Mouse (Mus musculus) forebrain, embryonic 11.5 days (tissue): Measurements from ENCODE around the gene Mybpc3. TPM values are rescaled to one million over a fixed set of nuclear protein-coding genes. Genes with fewer than 3 reads are reported as not detected.

Experiments
- ATAC-seq: fragments of 200-750 bp; cut with Nextera tagmentation; replicated peaks from 2 replicates; pipeline ENCODE4 v1.8.0; 2017; ENCODE audit warnings: moderate TSS enrichment; ENCODE audit not compliant: low FRiP score
- DNase-seq: peaks from one replicate; pipeline ENCODE4 v3.0.0-alpha.2; 2017; ENCODE audit warnings: low spot score
- H3K27ac ChIP-seq: fragments of 300-500 bp; sonication (generic); 2 replicates; pipeline ENCODE4 v1.5.1; 2014; ENCODE audit warnings: low read depth, low read length
- H3K27me3 ChIP-seq: fragments of 300-500 bp; sonication (generic); 2 replicates; pipeline ENCODE4 v1.6.1; 2014; ENCODE audit warnings: mild to moderate bottlenecking, low read length, mixed read lengths; ENCODE audit not compliant: control insufficient read depth, insufficient read depth
- H3K36me3 ChIP-seq: fragments of 300-500 bp; sonication (generic); 2 replicates; pipeline ENCODE4 v1.6.1; 2014; ENCODE audit warnings: mild to moderate bottlenecking, low read length, moderate library complexity, mixed read lengths; ENCODE audit not compliant: control insufficient read depth, insufficient read depth
- H3K4me1 ChIP-seq: fragments of 300-500 bp; sonication (generic); replicated peaks from 2 replicates; pipeline ENCODE4 v1.6.1; 2014; ENCODE audit warnings: low read length, mixed read lengths; ENCODE audit not compliant: control insufficient read depth, insufficient read depth
- H3K4me2 ChIP-seq: fragments of 300-500 bp; sonication (generic); 2 replicates; pipeline ENCODE4 v1.6.1; 2014; ENCODE audit warnings: low read depth, mild to moderate bottlenecking, low read length, moderate library complexity, mixed read lengths; ENCODE audit not compliant: severe bottlenecking
- H3K4me3 ChIP-seq: fragments of 300-500 bp; sonication (generic); 2 replicates; pipeline ENCODE4 v1.5.1; 2014; ENCODE audit warnings: low read depth, low read length
- H3K9ac ChIP-seq: fragments of 300-500 bp; sonication (generic); 2 replicates; pipeline ENCODE4 v1.6.1; 2014; ENCODE audit warnings: low read length
- H3K9me3 ChIP-seq: fragments of 300-500 bp; sonication (generic); 2 replicates; pipeline ENCODE4 v1.6.1; 2016; ENCODE audit warnings: low read length, mixed read lengths; ENCODE audit not compliant: control insufficient read depth
- WGBS: fragments of 180-500 bp; shearing (Covaris S2); extraction: QIAGEN DNeasy Blood & Tissue Kit; methylation state at CpG from one replicate; pipeline ENCODE4 v1.1.7; 2014; 5-methylcytosine and 5-hydroxymethylcytosine counted together
- polyA plus RNA-seq: library from polyadenylated mRNA; unstranded; fragments of >200 nt; fragmentation: Nextera tagmentation; extraction: Ambion mirVana; gene quantifications from 2 replicates; pipeline ENCODE4 v1.2.1, GENCODE M21; 2014

Mybpc3 gene
- polyA plus RNA-seq, 1 experiment from 2014 or later, result not detected

DNA sequence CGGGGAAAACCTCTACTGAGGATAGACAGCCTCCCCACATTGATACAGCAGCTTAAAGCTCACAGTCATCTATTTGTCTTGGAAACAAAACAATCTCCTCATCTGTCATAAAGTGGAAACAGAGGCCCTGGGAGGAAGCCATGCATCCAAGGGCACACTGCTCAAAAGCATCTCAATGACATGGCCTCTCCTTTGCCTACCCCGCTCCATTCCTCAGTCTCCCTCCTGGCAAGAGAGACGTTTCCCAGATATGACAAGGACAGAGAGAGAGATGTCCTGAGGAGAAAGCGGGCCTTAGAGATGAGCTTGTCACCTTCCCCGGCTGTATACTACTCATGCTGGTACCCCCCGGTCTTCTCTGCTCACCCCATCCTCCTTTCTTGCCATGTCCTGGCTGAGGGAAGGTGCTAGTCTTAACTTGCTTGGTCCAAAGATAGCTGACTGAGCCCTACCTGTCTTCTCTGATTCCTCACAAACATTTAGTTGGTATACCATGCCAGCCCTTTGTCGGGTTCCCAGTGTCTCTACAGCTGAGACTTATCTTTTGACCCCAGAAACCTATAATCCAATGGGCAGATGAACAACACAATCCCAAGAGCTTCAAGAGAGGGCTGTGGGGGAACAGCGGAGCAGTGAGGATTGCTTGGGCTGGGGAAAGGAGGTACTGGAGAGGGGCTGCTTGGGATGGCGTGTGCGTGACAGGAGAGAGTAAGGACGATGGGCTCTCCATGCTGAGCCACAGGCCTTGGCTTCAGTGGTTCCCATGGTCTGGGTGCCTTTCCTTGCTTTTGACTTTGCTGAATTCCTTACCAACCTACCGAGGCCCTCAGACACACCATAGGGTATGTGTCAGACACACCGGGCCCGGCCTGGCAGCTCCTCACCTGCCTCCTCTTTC lies 32.2 kb upstream of the Mybpc3 start:
- no peak overlapping the region for H3K9ac ChIP-seq
- DNase-seq (no peak), ATAC-seq (no peak)
- 0 out of 2 replicates have a peak, but pooled peaks cover 1% of the 10 kb centered on the region for H3K4me1 ChIP-seq
- no peaks in the 10 kb centered on the region for H3K9me3 ChIP-seq
- no peaks in the 10 kb centered on the region for H3K36me3 ChIP-seq
- H3K27me3 ChIP-seq, result no peaks in the 10 kb centered on the region
- H3K4me3 ChIP-seq, result no peak overlapping the region
- no peak overlapping the region for H3K27ac ChIP-seq
- WGBS, result 89% methylated on average over 14 of the region's 14 CpGs
- H3K4me2 ChIP-seq, result no peak overlapping the region

DNA sequence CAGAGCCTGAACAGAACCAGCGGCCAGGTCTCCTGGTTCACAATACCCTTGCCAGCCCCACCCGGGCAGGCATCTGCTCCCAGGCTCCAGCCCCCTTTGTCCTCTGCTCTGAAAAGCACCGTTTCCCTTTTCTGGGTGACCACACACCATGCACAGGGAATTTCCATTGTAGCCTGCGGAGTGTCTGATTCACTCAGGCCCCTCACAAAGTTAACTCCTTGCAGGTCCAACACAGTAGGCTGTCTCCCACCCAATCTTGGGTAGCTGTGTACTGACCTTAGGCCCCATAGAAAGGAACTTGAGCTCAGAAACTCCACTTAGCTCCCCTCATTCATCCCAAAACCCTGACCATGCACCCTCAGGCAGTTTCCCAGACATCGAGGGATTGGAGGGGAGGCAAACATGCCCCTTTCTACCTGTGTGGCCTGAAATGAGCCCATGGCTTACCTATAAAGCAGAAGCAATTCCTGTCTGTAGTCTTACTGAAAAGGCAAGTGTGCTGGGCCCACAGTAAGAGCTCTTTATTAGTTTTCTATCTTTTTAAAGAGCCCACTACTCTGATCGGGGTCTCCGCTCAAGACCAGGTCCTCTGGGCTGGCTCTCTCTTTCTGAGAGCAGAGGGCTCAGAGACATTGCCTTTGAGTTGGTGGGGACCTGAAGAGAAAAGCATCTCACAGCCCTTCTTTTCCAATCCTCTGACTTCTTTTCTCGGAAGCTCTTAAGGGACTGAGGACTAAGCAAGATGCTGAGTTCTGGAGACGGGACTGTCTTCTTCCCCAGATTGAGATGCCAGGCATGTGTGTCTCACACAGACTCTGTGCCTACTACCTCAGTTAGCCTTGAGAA lies 31.3 kb upstream of the Mybpc3 start:
- Histone ChIP-seq H3K4me3 (no peak overlapping the region), H3K4me1 (0 out of 2 replicates have a peak, but pooled peaks cover 1% of the 10 kb centered on the region), H3K9me3 (no peaks in the 10 kb centered on the region), H3K27ac (no peak overlapping the region), H3K36me3 (no peaks in the 10 kb centered on the region), H3K9ac (no peak overlapping the region), H3K27me3 (no peaks in the 10 kb centered on the region), H3K4me2 (no peak overlapping the region)
- 56% methylated on average over 9 of the region's 9 CpGs for WGBS
- DNase-seq (no peak), ATAC-seq (no peak)

DNA sequence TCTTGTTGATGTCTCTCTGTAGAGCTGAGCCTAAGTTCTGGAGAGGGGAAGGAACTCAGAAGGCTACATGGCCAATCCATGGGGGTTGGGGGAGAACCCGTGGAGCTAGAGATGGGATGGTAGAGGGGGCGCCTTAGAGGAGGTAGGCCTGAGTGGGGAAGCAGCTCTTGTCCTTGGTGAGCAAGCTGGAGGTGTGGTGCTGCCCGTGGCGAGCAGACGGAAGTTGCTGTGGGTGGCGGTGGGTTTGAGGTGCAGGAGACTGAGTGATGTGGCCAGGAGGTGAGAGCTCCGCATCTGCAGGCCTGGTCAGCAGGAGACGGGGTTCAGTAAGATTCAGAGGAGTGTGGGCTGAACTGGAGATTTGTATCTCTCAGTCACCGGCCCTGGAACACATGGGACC lies 30.5 kb upstream of the Mybpc3 start:
- Histone ChIP-seq H3K9ac (no peak overlapping the region), H3K9me3 (no peaks in the 10 kb centered on the region), H3K4me1 (0 out of 2 replicates have a peak, but pooled peaks cover 1% of the 10 kb centered on the region), H3K27ac (no peak overlapping the region), H3K4me3 (no peak overlapping the region), H3K27me3 (no peaks in the 10 kb centered on the region), H3K36me3 (no peaks in the 10 kb centered on the region), H3K4me2 (no peak overlapping the region)
- ATAC-seq (no peak), DNase-seq (no peak)
- WGBS, result 90% methylated on average over 9 of the region's 9 CpGs

DNA sequence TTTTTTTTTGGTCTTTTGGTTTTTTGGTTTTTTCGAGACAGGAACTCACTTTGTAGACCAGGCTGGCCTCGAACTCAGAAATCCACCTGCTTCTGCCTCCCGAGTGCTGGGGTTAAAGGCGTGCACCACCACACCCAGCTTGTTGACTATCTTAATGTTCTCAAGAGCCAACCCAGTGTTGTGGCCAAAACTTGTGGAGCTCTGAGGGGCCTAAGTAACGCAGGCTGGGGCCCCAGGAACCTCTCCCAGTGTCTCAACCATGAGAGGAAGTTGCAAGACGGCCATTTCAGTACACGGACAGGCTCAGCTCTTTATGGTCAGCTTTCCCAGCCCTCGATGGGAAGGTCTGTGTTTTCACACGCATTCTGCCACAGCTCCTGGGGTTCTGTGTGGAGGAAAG lies 29.0 kb upstream of the Mybpc3 start:
- no peaks in the 10 kb centered on the region for H3K9me3 ChIP-seq
- ATAC-seq (no peak), DNase-seq (no peak)
- no peak overlapping the region for H3K27ac ChIP-seq
- H3K27me3 ChIP-seq, result no peaks in the 10 kb centered on the region
- no peak overlapping the region for H3K4me3 ChIP-seq
- H3K9ac ChIP-seq, result no peak overlapping the region
- H3K4me1 ChIP-seq, result 0 out of 2 replicates have a peak, but pooled peaks cover 1% of the 10 kb centered on the region
- 82% methylated on average over 9 of the region's 9 CpGs for WGBS
- no peak overlapping the region for H3K4me2 ChIP-seq
- H3K36me3 ChIP-seq, result no peaks in the 10 kb centered on the region

DNA sequence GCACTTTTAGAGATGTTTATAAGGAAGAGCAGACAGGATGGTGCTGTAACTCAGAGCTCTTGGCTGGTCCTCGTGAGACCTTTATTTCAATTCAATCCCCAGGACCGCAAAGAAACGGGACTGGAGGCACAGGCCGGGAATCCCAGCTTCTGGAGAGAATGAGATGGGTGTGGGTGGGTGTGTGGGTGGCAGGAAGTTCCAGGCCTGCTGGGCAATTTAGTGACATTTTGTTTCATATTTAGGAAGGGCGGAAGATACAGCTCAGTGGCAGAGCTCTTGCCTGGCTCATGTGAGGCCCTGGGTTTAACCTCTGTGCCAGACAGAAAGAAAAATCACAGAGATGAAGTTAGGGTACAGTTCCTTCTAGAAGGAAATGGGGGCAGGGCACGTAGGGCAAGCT lies 27.7 kb upstream of the Mybpc3 start:
- no peak overlapping the region for H3K9ac ChIP-seq
- no peaks in the 10 kb centered on the region for H3K27me3 ChIP-seq
- H3K9me3 ChIP-seq, result no peaks in the 10 kb centered on the region
- H3K4me3 ChIP-seq, result no peak overlapping the region
- H3K4me1 ChIP-seq, result 0 out of 2 replicates have a peak, but pooled peaks cover 1% of the 10 kb centered on the region
- no peak overlapping the region for H3K4me2 ChIP-seq
- no peaks in the 10 kb centered on the region for H3K36me3 ChIP-seq
- ATAC-seq (no peak), DNase-seq (no peak)
- WGBS, result 86% methylated on average over 6 of the region's 6 CpGs
- no peak overlapping the region for H3K27ac ChIP-seq

DNA sequence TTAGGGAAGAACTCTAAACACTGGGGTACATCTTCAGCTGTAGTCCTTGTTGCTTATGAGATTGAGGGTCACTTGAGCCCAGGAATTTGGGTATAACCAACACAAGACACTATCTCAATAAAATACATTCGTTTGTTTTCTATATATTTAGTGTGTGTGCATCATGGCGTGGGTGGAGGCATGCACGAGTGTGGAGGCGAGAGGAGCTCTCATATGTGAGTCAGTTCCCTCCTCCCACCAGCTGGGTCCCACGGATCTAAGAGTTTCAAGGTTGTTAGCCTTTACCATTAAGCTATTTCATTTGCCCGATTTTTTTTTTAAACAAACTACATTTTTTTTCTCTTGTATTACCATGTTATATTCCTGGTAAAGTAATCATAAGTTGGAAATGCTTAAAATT lies 27.1 kb upstream of the Mybpc3 start:
- Histone ChIP-seq H3K4me1 (0 out of 2 replicates have a peak, but pooled peaks cover 1% of the 10 kb centered on the region), H3K36me3 (no peaks in the 10 kb centered on the region), H3K9ac (no peak overlapping the region), H3K27ac (no peak overlapping the region), H3K4me2 (no peak overlapping the region), H3K4me3 (no peak overlapping the region), H3K27me3 (no peaks in the 10 kb centered on the region), H3K9me3 (no peaks in the 10 kb centered on the region)
- DNase-seq (no peak), ATAC-seq (no peak)
- 83% methylated on average over 6 of the region's 6 CpGs for WGBS

DNA sequence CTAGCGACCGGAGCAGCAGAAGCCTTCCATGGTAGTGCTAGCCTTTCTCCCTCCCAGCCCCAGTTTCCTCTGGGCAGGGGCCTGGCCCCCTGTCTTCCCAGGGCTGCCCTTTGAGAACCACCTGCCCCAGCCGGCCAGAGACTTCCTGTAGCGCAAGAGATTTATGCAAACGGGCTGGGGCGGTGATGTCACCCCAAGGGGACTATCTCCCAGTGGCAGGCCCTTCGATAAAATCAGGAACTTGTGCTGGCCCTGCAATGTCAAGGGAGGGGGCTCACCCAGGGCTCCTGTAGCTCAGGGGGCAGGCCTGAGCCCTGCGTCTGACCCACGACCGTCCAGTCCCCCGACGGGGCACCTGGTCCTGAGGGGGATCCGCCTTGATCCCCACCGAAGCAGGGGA lies 21.4 kb upstream of the Mybpc3 start:
- Histone ChIP-seq H3K9ac (no peak overlapping the region), H3K4me1 (no peaks in the 10 kb centered on the region), H3K36me3 (no peaks in the 10 kb centered on the region), H3K9me3 (no peaks in the 10 kb centered on the region), H3K4me2 (no peak overlapping the region), H3K27me3 (no peaks in the 10 kb centered on the region), H3K27ac (no peak overlapping the region), H3K4me3 (no peak overlapping the region)
- 71% methylated on average over 14 of the region's 14 CpGs for WGBS
- no peak for ATAC-seq
- DNase-seq, result no peak

DNA sequence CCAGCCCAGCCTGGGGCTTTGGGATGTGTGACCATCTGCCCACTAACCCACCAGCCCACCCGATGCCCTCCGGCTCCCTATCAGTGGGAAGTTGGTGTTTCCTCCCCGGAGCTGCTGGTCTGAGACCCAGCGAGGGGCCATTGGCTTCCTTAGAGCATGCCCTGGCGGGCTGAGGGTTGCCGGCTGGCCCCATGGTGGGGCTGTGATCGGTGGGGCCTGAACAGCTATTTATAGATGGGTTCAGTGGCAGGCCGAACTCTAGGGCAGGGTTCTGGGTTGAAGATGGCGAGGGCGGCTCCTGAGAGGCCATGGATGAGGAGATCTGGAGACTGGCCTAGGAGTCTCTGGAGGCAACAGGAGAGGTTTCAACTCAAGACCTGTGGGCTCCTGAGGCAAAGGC lies 20.9 kb upstream of the Mybpc3 start:
- no peaks in the 10 kb centered on the region for H3K36me3 ChIP-seq
- no peaks in the 10 kb centered on the region for H3K9me3 ChIP-seq
- no peak overlapping the region for H3K4me2 ChIP-seq
- H3K27ac ChIP-seq, result no peak overlapping the region
- H3K4me3 ChIP-seq, result no peak overlapping the region
- H3K9ac ChIP-seq, result no peak overlapping the region
- WGBS, result 85% methylated on average over 10 of the region's 10 CpGs
- H3K4me1 ChIP-seq, result no peaks in the 10 kb centered on the region
- DNase-seq, result no peak
- no peaks in the 10 kb centered on the region for H3K27me3 ChIP-seq
- no peak for ATAC-seq
